Mouse (Mus musculus) right cerebral cortex, postnatal 36 days (tissue): ENCODE data around the gene Ptprd.
"Not testable (repeated sequence)": the region's sequence is repeated elsewhere in the genome, so short reads cannot be mapped to it uniquely, and the experiment has no call there.

ENCODE experiments used
- DNase-seq, 2 experiments: peaks; one replicate each; pipeline ENCODE4 v3.0.0; 2022; ENCODE audit warnings: low spot score in 2 of 2, mixed read lengths in 1 of 2

Gene Ptprd

DNA sequence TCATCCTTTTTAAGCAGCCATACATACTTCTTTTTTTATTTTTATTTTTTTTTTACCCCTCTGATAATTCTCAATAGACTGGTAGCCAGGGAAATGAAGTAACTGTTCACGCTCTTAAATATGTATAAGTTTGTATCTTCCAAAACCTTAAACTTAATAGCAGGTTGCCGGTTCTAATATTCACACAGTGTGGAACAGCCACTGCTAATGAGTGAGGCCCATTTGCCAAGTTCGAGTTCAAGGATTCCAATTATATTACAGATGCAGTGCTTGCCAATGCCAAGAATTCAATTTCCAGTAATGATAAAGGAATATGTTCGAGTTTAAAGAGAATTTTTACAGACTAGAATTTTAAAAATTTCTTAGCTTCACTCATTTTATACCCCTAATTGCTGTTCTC lies 322.3 kb downstream of the Ptprd start:
- no peak for DNase-seq

DNA sequence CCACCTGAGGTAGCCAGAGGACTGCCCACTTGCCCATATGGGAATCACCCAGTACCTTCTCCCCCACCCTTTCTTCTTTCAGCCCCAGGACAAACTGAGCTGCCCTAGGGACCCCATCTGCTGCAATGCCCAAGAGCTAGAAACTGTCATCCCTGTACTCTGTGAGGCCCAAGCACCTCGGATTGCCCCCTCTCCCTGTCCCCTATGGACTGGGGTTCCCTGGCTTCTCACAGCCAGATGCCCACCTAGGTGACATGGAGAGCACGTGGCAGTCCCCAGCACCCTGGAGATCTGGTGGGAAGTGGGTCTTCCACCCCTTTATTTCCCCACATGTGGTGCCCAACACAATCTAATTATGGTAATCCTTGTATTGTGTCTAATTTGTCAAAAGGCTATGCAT lies 331.5 kb downstream of the Ptprd start:
- DNase-seq = no peak

DNA sequence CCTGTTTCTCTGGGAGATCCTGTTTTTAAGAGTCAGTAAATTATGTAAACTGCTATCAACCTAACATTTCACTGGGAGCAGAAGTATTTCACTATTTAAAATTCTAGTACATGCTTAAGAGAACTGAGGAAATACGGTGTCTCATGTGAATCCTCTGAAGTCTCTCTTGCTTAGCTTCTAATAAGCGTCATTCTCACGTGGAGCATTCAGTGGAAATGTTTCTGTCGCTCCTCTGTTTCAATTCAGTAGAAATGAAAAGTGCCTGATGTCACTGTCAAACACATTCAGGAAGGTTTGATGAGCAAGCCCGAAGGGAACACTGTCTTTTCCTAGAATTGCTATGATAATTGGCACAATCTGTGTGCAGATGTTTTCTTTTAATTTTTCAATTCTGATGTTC lies 350.5 kb downstream of the Ptprd start:
- DNase-seq = no peak

DNA sequence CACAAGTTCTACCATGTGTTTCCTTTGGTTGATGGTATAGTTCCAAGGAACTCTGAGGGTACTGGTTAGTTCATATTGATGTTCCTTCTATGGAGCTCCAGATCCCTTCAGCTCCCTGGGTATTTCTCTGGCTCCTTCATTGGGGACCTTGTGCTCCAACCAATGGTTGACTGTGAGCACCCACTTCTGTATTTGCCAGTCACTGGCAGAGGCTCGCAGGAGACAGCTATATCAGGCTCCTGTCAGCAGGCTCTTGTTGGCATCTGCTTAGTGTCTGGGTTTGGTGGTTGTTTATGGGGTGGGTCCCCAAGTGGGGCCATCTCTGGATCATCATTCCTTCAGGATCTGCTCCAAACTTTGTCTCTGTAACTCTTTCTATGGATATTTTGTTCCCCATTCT lies 414.4 kb downstream of the Ptprd start:
- DNase-seq = not testable (repeated sequence)

DNA sequence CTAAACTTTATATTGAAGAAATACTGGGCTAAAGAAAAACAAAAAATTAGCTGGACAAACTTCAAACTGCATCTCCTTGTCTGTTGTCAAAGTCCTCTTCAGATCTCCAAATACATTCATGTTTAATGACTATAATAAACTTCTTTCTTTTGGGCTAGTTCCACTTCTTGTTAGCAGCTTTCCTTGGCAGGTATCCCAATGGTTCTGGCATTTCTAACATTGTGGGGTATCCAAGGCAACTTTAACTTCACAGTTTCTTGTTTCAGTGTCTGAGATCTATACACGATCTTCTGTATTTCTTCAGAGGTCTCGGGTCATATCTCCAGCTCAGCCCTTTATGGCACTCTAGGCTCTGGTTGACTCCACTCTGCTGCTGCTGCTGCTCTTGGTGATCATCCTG lies 434.5 kb downstream of the Ptprd start:
- no peak for DNase-seq

DNA sequence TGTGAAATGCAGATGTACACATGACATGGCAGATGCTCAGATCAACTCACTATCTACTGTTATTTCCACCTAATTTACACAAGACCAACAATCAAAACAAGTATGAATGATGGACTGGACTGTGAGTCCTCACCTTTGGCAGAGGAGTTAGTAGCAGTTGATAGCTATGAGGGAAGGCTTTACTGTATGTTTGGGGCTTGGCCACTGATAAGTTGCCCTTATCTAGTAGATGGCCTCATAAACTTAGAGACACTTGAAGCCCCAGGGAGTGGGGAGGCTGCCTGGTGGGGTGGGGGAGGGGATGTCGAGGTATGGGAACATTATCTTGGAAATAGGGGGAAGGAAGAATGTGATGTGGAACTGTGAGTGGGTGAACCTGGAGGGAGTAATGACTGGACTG lies 448.0 kb downstream of the Ptprd start:
- no peak for DNase-seq

DNA sequence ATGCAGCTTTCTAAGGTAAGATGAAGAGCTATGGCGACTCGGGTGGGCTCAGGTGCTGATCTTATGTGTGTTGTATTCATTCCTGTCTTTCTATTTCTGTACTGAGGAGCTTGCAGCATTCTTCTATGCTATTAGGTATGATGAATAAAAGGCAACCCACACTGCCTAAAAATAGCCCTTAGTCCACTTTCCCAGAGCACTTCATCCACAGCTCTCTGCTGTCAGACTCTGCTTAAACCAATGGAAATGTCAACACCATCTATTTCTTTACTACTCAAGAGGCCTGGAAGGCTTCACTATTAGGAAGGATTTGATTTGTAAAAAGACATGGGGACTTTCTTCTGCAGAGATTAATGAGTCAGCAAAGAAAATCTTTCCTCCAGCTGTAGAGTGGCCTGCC lies 468.4 kb downstream of the Ptprd start:
- no peak for DNase-seq

DNA sequence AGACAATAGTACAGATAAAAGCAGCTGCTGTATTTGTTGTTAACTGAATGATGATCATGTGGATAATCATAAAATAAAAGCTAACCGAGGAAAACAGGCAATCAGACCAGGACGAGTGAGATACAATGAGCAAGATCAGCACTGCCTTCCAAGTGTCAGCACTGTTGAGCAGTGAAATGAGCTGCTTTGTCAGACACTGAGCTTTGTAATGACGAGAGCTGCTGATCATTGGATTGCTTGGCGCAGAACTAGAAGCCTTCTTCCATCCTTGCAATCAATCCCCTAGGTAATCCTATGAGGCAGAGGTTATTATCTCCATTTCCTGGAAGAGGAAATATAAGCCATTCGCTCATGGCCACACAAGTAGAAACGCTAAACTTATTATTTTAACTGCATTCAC lies 489.9 kb downstream of the Ptprd start:
- no peak for DNase-seq

DNA sequence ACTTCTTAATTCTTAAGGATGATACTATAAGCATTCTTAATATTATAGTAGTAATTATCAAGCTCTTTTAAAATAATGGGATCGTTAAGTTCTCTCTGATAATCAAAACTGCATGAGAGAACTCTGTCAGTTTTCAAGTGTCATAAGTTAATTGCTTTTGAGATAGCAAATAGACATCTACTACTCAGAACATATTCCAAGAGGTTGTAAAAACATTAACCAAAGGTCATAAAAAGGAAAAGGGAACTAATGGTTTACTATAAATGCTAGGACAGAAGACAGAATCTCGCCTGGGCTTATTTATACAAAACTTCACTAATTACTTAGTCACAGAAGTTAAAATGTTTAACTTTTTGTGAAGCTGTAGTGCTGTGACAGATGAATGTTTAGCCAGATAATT lies 494.0 kb downstream of the Ptprd start:
- no peak for DNase-seq

DNA sequence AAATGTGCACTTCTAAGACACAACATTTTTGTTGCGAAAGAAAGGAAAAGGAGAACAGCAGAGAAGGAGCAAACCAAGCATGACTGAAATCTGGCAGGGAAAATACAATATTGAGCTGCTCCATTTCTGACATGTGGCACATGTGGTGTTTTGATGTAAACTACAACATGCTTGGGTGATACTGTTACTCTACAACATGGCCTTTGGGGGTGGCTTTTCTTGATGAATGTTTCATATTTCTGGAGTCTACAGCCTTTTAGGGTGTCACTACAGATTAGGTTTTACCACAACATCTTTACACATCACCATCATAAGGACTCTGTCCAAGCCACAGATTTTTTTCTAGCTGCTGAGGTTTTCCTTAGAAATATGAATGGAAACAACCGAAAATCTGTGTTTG lies 501.5 kb downstream of the Ptprd start:
- DNase-seq = no peak

DNA sequence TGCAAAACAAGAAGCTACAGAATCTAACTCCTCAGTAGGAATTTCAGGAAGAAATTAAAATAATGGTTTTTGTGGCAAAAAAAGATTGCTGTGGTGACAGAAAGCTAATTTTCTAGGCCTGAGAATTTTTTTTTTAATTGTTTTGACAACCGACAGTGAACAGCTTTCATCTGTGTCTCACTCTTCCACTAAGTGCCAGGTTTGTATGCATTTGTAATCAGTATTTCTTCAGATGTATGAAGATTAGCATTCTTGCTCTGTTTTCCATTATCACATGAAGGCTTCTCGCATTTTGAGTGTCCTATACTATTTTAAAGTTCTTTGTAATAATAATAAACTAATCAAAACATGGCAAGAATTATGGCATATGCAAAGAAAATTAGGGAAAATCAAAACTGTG lies 513.5 kb downstream of the Ptprd start:
- no peak for DNase-seq

DNA sequence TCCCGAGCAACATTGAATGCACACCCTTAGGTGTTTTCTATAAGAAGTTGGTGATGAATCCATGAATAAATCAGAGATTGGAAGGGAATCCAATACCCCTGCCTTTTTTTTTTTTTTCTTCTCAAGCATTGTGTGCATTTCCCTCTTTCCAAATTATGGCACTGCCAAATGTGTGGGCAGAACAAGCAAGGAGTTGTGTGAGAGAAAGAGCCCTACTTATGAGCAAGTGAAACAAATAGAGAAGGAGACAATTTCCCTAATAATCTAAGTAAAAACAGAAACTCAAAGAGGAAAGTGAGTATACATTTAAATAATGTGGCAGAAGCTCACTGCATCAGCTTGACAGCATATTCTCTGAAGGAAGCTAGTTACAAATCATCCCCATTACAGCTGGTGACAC lies 536.0 kb downstream of the Ptprd start:
- no peak for DNase-seq

DNA sequence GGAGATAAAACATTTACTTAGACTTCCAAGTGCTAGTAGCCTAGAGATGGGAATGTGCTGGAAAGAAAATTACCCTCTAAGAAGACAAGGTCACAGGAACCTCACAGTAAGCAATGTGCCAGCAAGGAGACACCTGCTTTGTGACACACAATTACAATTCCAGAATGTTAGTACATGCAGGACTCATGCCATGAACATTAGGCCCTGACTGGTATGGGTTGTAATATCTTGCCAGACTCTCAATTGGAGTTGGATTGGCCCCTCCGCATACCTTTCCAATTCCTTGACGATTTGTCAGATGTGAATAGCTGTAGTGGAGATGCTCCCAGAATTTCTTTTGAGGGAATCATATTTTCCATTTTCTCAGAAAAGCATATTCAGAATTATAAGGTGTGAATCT lies 547.0 kb downstream of the Ptprd start:
- DNase-seq = no peak

DNA sequence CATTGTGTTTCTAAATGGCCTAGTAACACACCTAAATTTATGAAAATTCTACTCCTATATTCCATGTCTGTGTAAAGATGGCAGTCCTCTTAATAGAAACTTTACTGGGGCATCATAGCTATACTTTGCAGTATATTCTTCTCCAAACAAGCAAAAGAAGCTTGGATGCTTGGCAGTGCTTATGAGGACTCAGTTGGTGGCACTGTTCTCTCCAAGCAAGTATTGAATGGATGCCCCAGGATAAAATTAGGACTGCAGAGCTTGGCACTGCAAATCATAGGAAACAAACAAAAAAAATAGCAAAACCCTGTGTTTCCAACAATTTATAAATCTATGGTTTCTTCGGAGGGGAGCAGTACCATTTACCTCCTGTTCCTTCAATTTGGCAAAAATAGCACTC lies 549.5 kb downstream of the Ptprd start:
- no peak for DNase-seq

DNA sequence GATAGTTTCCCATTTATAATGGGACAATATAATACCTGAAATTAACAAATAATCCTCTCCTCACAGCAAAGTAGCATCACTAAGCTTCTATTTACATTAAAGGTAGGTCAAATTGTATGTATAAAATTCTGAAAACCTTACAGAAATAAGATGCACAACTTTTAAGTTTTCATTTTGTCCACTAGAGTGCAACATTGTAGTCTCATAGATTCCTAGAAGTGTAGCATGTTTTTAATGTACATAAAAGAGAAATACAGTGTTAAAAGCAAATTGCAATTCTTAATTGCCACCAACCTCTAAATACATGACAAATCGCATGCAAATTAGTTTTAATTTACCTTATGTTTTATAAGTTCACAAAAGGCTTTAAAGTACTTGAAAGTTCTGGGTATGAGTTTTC lies 556.1 kb downstream of the Ptprd start:
- DNase-seq = no peak

DNA sequence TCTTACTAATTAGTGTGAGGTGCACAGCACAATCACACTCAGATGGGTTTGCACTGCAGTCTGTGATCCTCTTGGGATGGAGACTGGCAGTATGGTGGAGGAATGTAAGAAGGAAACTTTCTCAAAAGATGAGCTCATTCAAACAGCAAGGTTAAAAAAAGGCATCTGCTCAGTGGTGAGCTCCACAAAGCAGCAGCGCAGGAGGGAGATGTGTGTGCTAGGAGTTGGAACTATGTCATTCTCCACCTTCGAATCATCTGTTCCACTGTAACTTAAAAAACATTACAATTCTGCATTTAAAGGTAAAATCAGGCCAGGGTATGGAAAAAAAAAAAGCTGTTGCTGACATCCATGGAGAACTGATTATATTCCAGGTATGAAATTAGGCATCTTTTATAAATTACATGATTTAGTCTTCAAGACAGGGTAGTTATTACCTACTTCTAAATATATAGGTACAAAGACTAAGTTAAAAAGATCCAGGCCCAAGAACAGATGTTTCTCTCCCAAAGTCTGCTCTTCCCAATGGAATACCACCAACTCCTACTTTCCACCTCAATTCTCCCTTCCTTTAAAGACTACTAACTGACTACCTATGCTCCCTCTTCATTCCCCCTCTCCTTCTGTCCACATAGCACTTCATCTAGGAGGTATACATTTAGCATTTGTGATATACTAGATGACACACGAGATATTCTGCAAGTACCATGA lies 562.0 kb downstream of the Ptprd start:
- peak; percentile 44 to 78 for DNase-seq

DNA sequence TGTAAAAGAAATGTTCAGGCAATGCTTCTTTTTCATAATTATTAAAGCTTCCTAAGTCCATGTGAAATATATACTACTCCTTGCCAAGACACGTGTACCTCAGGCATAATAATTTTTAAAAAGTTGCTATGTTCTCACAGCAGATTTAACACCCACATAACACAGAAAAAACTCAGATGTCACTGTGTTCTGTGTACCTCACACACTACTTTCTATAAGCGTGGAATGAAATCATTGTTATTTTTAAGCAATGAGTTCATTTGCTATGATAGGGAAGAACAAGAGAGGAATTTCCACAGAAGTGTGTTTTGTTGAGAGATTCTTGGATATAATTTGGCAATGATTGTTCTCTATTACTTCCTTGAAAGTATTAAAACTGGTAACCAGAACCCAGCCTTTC lies 562.9 kb downstream of the Ptprd start:
- no peak for DNase-seq

DNA sequence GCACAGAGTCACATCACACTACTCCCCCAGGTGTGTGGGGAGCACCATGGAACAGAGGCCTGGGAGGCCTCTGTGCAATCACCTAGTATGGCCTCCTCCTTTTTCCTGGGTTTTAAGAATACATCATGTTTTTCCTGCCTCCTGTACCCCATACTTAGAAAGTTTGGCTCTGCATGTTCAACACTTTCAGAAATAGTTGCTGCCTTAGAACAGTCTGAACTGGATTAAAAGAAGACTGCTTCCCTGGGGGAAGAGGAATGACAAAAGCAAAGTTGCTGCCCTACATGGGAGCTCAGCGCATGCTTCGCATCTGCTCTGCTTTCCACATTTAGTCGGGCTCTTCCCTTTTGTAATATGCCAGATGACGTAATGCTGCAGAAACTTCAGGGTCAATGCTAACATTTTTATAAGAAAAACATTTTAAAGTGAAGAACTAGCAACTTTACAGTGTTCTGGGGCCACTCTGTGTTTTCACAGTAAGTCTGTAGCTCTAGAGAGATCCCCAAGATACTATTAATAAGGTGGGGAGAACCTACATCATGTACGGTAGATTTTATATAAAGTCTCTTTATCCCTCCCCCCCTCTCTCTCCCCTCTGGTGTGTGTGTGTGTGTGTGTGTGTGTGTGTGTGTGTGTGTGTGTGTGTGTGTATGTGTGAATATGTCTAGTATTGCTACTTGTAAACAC lies 564.2 kb downstream of the Ptprd start:
- peak; percentile 67 to 85 for DNase-seq

DNA sequence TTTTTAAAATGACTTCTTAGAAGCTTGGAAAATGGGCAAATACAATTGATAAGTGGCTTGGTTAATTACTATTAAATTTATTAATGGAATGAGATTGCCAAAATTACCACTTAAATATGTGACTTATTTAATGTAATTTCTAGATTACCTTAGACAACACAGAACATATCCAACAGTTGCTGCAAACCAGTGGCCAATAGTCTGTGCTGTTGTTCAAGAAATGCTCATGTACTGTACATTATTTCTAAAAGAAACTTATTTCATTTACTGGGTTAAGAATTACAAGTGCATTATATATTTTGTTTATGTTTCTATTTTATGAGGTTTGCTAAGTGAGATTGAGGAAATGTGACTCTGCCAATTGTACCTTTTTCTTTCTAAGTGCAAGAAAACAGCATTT lies 567.3 kb downstream of the Ptprd start:
- no peak for DNase-seq

DNA sequence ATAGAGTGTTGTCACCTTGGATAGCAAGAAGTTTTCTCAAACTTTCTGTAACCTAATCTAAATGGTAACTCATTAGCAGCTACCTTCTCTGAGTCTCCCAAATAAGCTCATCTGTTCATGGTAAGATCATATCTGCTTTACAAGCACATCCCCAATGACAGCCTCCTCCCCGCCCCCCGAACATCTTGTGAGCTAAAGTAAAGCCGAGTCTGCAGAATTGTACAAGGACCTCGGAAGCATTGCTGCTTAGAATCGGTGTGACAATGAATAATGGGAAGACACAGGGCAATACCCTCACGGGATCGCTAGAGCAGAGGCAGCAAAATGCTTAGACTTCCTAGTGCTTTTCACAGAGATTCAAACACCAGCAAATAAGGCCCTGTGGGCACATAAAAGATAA lies 571.7 kb downstream of the Ptprd start:
- DNase-seq = peak in 1 of 2 experiments; percentile 46

DNA sequence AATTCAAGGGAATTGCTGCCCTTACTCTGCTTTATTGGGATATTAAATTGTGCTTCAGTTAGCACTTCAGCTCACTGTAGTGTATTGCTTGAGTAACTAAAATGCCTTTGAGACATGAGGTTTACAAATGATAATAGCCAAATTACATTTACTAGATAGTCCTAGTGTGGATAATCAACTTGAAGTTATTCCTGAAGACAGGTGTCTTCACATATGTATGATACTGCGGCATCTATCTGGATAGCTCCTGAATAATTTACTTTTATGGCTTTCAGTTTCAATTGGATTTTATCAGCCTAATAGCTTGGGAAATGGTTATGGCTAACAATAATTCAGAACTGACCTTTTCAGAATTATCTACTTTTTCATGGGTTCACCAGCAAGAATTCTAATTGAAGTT lies 598.6 kb downstream of the Ptprd start:
- DNase-seq = no peak

DNA sequence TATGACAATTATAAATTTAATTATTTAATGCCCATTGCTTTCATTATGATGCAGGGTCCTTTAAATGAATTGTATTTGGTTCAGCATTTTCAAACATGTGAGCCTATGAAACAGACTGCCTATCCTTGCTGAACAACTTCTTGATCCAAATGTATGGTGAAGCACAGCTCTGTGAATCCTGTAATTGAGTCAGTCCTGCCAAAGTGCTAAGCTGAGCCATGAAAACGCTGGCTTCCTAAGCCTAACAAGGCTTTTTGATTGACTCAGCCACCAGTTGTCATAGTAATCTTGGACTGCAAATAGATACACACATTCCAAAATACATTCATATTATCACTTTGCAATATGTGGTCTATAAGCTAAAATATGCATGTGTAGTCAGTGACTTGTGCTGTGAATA lies 625.1 kb downstream of the Ptprd start:
- peak in 1 of 2 experiments; percentile 15 for DNase-seq

DNA sequence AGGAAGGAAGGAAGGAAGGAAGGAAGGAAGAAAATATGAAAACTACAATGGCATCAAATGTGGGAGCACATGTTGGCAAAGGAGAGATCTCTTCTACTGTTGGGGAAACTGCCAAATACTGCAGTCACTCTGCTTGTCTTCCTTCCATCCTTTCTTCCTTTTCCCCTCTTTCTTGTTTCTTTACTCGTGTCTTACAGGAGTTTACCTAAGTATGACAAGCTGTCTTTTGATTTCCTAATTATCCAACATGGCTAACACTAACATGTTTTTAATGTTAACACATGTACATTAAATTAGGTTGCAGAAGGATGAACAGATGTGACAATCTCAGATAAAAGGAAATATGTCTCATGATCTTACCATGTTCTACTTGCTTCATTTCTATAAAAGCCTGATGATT lies 625.5 kb downstream of the Ptprd start:
- no peak for DNase-seq
